Mouse (Mus musculus) myocyte (in vitro differentiated cells): Measurements from ENCODE around the gene Napa. TPM values are rescaled to one million over a fixed set of nuclear protein-coding genes. Genes with fewer than 3 reads are reported as not detected.

Source experiments
- H3K27me3 ChIP-seq: one replicate; pipeline ENCODE4 v1.6.1; 2011; ENCODE audit not compliant: control insufficient read depth, insufficient read depth, insufficient read length
- H3K36me3 ChIP-seq: one replicate; pipeline ENCODE4 v1.6.1; 2011; ENCODE audit not compliant: control insufficient read depth, insufficient read depth
- H3K4me2 ChIP-seq: one replicate; pipeline ENCODE4 v1.6.1; 2011; ENCODE audit warnings: low read depth, control low read depth
- H3K4me3 ChIP-seq: one replicate; pipeline ENCODE4 v1.5.1; 2011; ENCODE audit warnings: mild to moderate bottlenecking, control low read depth, moderate library complexity
- H3K79me2 ChIP-seq: one replicate; pipeline ENCODE4 v1.6.1; 2011; ENCODE audit not compliant: control insufficient read depth, insufficient read depth
- H3ac ChIP-seq: one replicate; pipeline ENCODE4 v1.6.1; 2011; ENCODE audit not compliant: control insufficient read depth, insufficient read length
- CEBPB ChIP-seq: IDR thresholded peaks from 2 replicates; pipeline ENCODE4 v1.6.1; 2011; ENCODE audit warnings: mild to moderate bottlenecking, moderate library complexity; ENCODE audit not compliant: poor library complexity, insufficient read depth, severe bottlenecking
- E2F4 ChIP-seq: IDR thresholded peaks from one replicate; pipeline ENCODE4 v1.6.1; 2011; ENCODE audit warnings: mild to moderate bottlenecking, control low read depth, moderate library complexity; ENCODE audit not compliant: insufficient read depth
- MAX ChIP-seq: IDR thresholded peaks from one replicate; pipeline ENCODE4 v1.6.1; 2011; ENCODE audit warnings: low read depth, mild to moderate bottlenecking, control low read depth
- MYOD1 ChIP-seq, 3 experiments: IDR thresholded peaks; one replicate each; pipeline ENCODE4 v1.6.1; 2011; ENCODE audit warnings: control low read depth in 2 of 3, low read depth in 2 of 3, mild to moderate bottlenecking in 2 of 3, moderate library complexity in 1 of 3; ENCODE audit not compliant: insufficient read length in 2 of 3, control insufficient read depth in 1 of 3
- MYOG ChIP-seq, 3 experiments: IDR thresholded peaks; one replicate each; pipeline ENCODE4 v1.6.1; 2011; ENCODE audit warnings: control low read depth in 2 of 3, low read depth in 2 of 3, mild to moderate bottlenecking in 2 of 3; ENCODE audit not compliant: insufficient read length in 2 of 3, control insufficient read depth in 1 of 3, insufficient read depth in 1 of 3
- POLR2A ChIP-seq: IDR thresholded peaks from one replicate; pipeline ENCODE4 v1.6.1; 2011; ENCODE audit warnings: low read depth, mild to moderate bottlenecking, control low read depth, moderate library complexity; ENCODE audit not compliant: insufficient read length
- POLR2AphosphoS2 ChIP-seq: IDR thresholded peaks from one replicate; pipeline ENCODE4 v1.6.1; 2011; ENCODE audit warnings: low read depth, control low read depth; ENCODE audit not compliant: insufficient read length
- REST ChIP-seq: IDR thresholded peaks from one replicate; pipeline ENCODE4 v1.6.1; 2011; ENCODE audit warnings: mild to moderate bottlenecking, control low read depth, moderate library complexity; ENCODE audit not compliant: insufficient read depth, insufficient read length
- SRF ChIP-seq: IDR thresholded peaks from one replicate; pipeline ENCODE4 v1.6.1; 2011; ENCODE audit warnings: low read depth; ENCODE audit not compliant: control insufficient read depth, insufficient read length
- TCF12 ChIP-seq: IDR thresholded peaks from one replicate; pipeline ENCODE4 v1.6.1; 2011; ENCODE audit warnings: mild to moderate bottlenecking, control low read depth; ENCODE audit not compliant: poor library complexity, insufficient read depth, severe bottlenecking
- TCF3 ChIP-seq: IDR thresholded peaks from one replicate; pipeline ENCODE4 v1.6.1; 2011; ENCODE audit warnings: low read depth, control low read depth; ENCODE audit not compliant: insufficient read length
- USF1 ChIP-seq: IDR thresholded peaks from one replicate; pipeline ENCODE4 v1.6.1; 2011; ENCODE audit warnings: low read depth, mild to moderate bottlenecking, control low read depth, moderate library complexity
- polyA plus RNA-seq: library from polyadenylated mRNA; unstranded; fragments of >200 nt; fragmentation: generic; extraction: Trizol; gene quantifications from one replicate; pipeline ENCODE4 v1.2.1, GENCODE M21; 2012; ENCODE audit warnings: missing spikeins

The Napa gene
- polyA plus RNA-seq, 1 experiment: 193 TPM

DNA sequence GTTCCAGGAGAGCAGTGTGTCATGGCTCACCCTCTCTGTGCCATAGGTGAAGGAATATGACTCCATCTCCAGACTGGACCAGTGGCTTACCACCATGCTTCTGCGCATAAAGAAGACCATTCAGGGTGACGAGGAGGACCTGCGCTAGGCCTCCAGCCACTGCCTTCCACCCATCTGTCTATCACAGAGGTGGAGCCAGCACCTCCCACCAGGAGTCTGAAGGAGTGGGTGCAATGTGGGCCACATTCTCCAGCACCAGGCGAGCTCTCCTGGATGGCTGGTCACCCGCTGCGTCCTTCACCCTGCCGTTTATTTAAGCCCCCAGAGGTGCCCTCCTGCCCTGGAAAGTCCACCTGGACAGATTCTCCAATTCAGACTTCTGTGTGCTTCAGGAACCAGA, 18.2 kb downstream of the Napa start:
- TF ChIP-seq POLR2AphosphoS2: no peak
- TF ChIP-seq CEBPB: no peak
- no peak for TF ChIP-seq SRF
- no peak for TF ChIP-seq MYOD1 (IDR thresholded peaks at IDR 0.05; ENCODE audit: control insufficient read depth in 1 of 3, insufficient read length in 2 of 3, low read depth in 2 of 3)
- TF ChIP-seq TCF12: no peak
- no peak for TF ChIP-seq TCF3
- no peak for TF ChIP-seq USF1
- no peak for TF ChIP-seq REST
- TF ChIP-seq MAX: no peak
- no peak for TF ChIP-seq POLR2A
- no peak for TF ChIP-seq E2F4
- TF ChIP-seq MYOG (IDR thresholded peaks at IDR 0.05; ENCODE audit: control insufficient read depth in 1 of 3, insufficient read depth in 1 of 3, insufficient read length in 2 of 3, low read depth in 2 of 3): no peak
- Histone ChIP-seq H3K27me3 (no peaks in the 10 kb centered on the region), H3ac (no peak overlapping the region), H3K4me2 (no peak overlapping the region), H3K4me3 (no peak overlapping the region), H3K36me3 (peaks cover 5% of the 10 kb centered on the region), H3K79me2 (no peaks in the 10 kb centered on the region)

DNA sequence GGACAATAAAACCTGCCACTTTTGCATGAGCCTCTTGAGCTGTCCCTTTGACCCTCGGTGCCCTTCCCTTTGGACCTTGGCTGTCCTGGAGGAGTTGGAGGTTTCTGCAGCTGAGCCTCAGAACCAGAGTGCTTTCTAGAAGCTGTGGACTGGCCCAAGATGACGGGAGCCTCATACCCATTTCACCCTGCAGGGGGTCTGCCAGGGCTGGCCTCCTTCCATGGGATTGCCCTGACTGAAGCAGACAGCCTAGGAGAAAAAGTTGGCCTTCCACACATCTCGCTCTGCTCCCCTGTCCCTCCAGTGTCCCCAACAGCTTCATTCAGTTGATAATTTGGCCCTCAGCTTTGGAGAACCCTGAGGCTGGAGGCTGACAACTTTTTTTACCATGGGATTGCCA, 18.8 kb downstream of the Napa start:
- H3K79me2 ChIP-seq: no peaks in the 10 kb centered on the region
- no peak for TF ChIP-seq REST
- TF ChIP-seq POLR2AphosphoS2: no peak
- no peak for TF ChIP-seq MYOD1 (IDR thresholded peaks at IDR 0.05; ENCODE audit: control insufficient read depth in 1 of 3, insufficient read length in 2 of 3, low read depth in 2 of 3)
- no peak for TF ChIP-seq TCF3
- TF ChIP-seq E2F4: no peak
- no peak for TF ChIP-seq POLR2A
- no peak for TF ChIP-seq MAX
- TF ChIP-seq SRF: no peak
- TF ChIP-seq CEBPB: no peak
- TF ChIP-seq MYOG (IDR thresholded peaks at IDR 0.05; ENCODE audit: control insufficient read depth in 1 of 3, insufficient read depth in 1 of 3, insufficient read length in 2 of 3, low read depth in 2 of 3): no peak
- TF ChIP-seq USF1: no peak
- TF ChIP-seq TCF12: no peak
- no peak overlapping the region for H3K4me3 ChIP-seq
- H3K27me3 ChIP-seq: no peaks in the 10 kb centered on the region
- H3ac ChIP-seq: no peak overlapping the region
- no peak overlapping the region for H3K4me2 ChIP-seq
- peaks cover 5% of the 10 kb centered on the region for H3K36me3 ChIP-seq

DNA sequence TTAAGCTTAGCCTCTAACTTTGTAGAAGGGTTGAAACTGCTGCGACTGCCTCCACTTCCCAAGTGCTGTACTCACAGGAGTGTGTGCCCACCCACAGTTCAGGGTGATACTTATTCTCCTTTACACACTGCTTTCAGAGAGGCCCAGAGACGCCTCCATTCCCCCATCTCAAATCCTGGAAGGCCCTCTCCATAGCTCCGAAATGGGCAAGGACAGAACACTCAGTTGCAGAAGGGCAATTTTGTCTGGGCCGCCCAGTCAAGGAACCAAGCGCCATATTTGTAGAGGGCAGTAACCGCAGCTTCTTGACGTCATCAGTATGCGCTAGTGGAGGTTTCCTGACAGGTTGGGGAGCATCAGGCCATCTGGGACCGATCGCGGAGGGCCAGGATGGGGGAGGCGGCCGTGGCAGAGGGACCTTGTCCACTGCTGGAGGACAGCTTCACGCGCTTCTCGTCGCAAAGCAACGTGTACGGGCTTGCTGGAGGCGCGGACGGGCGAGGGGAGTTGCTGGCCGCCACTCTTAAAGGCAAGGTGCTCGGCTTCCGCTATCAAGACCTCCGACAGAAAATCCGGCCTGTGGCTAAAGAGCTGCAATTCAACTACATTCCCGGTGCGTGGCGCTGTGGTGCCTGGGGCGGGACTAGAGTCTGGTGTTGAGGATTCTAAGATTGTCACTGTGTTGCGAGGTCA, 21.5 kb downstream of the Napa start, which contains the start of gene Kptn:
Kptn (plus strand) TSS at position 327 of the 693 bp plus-strand sequence.
- Histone ChIP-seq H3K27me3 (no peaks in the 10 kb centered on the region), H3K4me3 (peak within 1 kb of the TSS; percentile 52), H3K36me3 (no peaks in the 10 kb centered on the region), H3ac (peak within 1 kb of the TSS; percentile 30), H3K79me2 (no peaks in the 10 kb centered on the region), H3K4me2 (peak within 1 kb of the TSS; percentile 76)
- TF ChIP-seq USF1 (no peak), POLR2AphosphoS2 (peak; percentile 75), SRF (peak; percentile 69), MYOG (IDR thresholded peaks at IDR 0.05; ENCODE audit: control insufficient read depth in 1 of 3, insufficient read depth in 1 of 3, insufficient read length in 2 of 3, low read depth in 2 of 3) (peak in 1 of 3 experiments; percentile 13), MAX (no peak), TCF3 (no peak), CEBPB (no peak), REST (no peak), MYOD1 (IDR thresholded peaks at IDR 0.05; ENCODE audit: control insufficient read depth in 1 of 3, insufficient read length in 2 of 3, low read depth in 2 of 3) (no peak), E2F4 (no peak), TCF12 (no peak), POLR2A (peak; percentile 48)

DNA sequence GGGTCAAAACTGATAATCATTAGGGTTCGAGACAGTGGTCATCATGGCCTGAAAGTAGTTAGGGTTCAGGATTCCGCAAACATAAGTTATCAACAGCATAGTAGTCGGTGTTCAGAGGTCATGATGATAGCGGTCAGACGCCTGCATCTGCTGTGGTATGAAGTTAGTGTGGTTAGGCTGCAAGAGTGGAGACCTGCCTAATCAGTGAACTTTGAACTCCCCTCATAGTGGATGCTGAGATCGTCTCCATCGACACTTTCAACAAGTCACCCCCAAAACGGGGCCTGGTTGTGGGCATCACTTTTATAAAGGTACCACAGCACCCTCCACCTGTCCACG, 22.0 kb downstream of the Napa start:
- no peak for TF ChIP-seq MAX
- TF ChIP-seq MYOD1 (IDR thresholded peaks at IDR 0.05; ENCODE audit: control insufficient read depth in 1 of 3, insufficient read length in 2 of 3, low read depth in 2 of 3): no peak
- no peak for TF ChIP-seq POLR2AphosphoS2
- TF ChIP-seq TCF12: no peak
- TF ChIP-seq SRF: no peak
- TF ChIP-seq POLR2A: no peak
- no peak for TF ChIP-seq USF1
- no peak for TF ChIP-seq REST
- TF ChIP-seq E2F4: no peak
- TF ChIP-seq MYOG (IDR thresholded peaks at IDR 0.05; ENCODE audit: control insufficient read depth in 1 of 3, insufficient read depth in 1 of 3, insufficient read length in 2 of 3, low read depth in 2 of 3): no peak
- TF ChIP-seq TCF3: no peak
- no peak for TF ChIP-seq CEBPB
- H3K4me2 ChIP-seq: peak overlapping the region; percentile 74
- H3K36me3 ChIP-seq: no peaks in the 10 kb centered on the region
- H3K4me3 ChIP-seq: peak overlapping the region; percentile 52
- no peaks in the 10 kb centered on the region for H3K79me2 ChIP-seq
- H3ac ChIP-seq: peak overlapping the region; percentile 30
- H3K27me3 ChIP-seq: no peaks in the 10 kb centered on the region
